Mouse (Mus musculus) cerebellum, adult 11-12 months (tissue): Measurements from ENCODE around the gene Rhox4e.
"Not testable (repeated sequence)": the region's sequence is repeated elsewhere in the genome, so short reads cannot be mapped to it uniquely, and the experiment has no call there.

Experiments
- DNase-seq: peaks from one replicate; pipeline ENCODE4 v3.0.0; 2022

Rhox4e gene

GRCm38 (mm10) chrX:37557112-37557511 is at the start of gene Rhox4e:
Gene Rhox4e (plus strand): TSS chrX:37557412.
- DNase-seq = not testable (repeated sequence)

GRCm38 (mm10) chrX:37514059-37514458 is 43.2 kb upstream of the Rhox4e start, which contains the start of gene Rhox4d:
Gene Rhox4d (plus strand): TSS chrX:37514359.
- not testable (repeated sequence) for DNase-seq

DNA sequence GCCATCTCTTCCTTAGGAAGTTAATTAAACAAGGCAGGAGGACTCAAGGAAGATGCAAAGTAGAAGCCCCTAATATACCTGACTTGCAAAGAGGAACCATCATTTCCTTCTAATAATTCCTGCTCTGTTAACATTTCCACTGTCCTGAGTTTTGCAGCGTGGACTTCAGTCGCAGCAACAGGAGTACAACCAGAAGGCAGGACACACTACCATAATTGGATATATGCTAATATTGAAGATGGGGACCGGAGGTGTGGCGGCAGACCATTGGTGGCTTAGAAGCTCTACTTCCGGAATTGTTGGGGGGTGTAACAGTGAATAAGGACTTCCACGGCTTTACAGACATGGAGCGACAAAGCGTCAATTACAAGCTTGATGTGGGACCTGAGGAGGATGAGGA is 27.1 kb upstream of the Rhox4e start, which contains the start of gene Rhox2e:
Gene Rhox2e (plus strand): TSS at position 301 of the 400 bp plus-strand sequence.
- DNase-seq = not testable (repeated sequence)

DNA sequence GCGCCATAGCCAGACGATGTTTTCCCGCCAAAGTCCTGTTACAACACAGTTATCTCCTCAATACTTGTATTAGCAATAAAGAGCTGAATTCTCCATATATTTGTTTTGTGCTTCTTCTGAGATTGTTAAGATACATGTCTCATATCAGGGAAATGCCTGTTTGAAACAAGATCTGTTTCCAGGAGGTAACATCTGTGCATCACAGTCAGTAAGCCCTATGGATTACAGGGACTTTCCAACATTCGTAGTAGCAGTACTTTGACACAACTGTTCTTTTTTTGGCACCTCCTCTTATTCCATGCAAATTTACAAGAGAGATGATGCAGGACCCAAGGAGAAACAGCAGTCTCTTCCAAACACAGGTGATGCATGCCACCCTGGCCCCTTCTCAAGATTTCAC is 15.5 kb upstream of the Rhox4e start, which contains the start of gene Rhox3e:
Gene Rhox3e (plus strand): TSS at position 301 of the 400 bp plus-strand sequence.
- not testable (repeated sequence) for DNase-seq

- DNase-seq = not testable (repeated sequence)
These were observed 13.9 kb downstream of the Rhox4e start, which contains the start of gene Rhox2f for GRCm38 (mm10) chrX:37571105-37571504. Gene Rhox2f (plus strand): TSS chrX:37571405.

GRCm38 (mm10) chrX:37572638-37573037 is 15.4 kb downstream of the Rhox4e start:
- DNase-seq = not testable (repeated sequence)

DNA sequence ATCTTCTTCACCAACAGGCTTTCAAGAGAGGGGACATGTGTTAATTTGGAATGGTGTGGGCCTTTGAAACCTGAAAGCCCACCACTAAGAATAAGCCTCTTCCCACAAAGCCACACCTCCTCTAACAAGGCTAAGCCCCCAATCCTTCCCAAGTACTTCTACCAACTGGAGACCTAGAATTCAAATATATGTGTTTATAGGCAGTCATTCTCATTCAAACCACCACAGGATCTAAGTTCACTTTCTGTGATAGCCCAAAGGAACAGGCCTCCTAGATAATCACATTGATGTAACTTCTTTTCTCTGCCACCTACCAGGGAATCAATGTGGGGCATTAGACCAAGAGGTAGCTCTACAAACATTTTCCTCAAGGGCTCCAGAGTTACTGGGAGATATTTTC is 23.5 kb downstream of the Rhox4e start, which contains the start of gene Rhox3f:
Gene Rhox3f (plus strand): TSS at position 301 of the 400 bp plus-strand sequence.
- not testable (repeated sequence) for DNase-seq

DNA sequence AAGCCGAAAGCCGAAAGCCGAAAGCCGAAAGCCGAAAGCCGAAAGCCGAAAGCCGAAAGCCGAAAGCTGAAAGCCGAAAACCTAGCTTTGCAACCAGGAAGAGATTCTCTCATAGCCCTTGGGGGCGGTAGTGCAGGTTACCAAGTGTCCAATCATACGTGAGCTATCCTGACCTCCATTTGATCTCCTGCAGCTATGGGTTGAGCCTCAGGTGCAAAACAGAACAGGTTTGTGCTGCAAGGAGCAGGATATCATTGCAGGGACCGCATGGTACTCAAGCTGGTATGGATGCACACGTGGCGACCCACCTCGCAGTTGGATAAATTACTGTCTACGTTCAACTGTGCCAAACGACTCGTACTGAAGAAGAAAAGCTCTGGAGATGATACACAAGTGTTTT is 50.4 kb downstream of the Rhox4e start, which contains the start of gene Rhox4f:
Gene Rhox4f (minus strand): TSS at position 101 of the 400 bp plus-strand sequence.
- not testable (repeated sequence) for DNase-seq
